Mouse (Mus musculus) embryonic stem cell, embryonic (primary cell): Measurements from ENCODE around the gene Mettl2.

ENCODE experiments used
- CTCF ChIA-PET, 4 experiments: fragments of 300-600 bp in 2 of 4; fragments of 350-600 bp in 2 of 4; sonication (Branson Sonifier 250); formaldehyde crosslinking; loops; one replicate each; lab custom pipeline; 2022; ENCODE audit warnings: inconsistent platforms in 2 of 4; lab: Charles Lee
- POLR2A ChIA-PET, 4 experiments: fragments of 300-600 bp in 2 of 4; fragments of 350-600 bp in 2 of 4; sonication (Branson Sonifier 250); formaldehyde crosslinking; loops; one replicate each; lab custom pipeline; 2022; ENCODE audit warnings: antibody characterized with exemption in 4 of 4, inconsistent platforms in 1 of 4; lab: Charles Lee

The Mettl2 gene

GRCm38 (mm10) chr11:105149353-105149752 lies 23.1 kb downstream of the Mettl2 start:
- ChIA-PET POLR2A (interaction anchor here in 3 of 4 experiments (0.6 to 6.1 kb wide), 8 partner anchors 11 to 976 kb away, joined by 3 to 55 read pairs (median 6); partner anchors contain the start of gene Mettl2 (in 1 of the 3)), CTCF (interaction anchor here in 2 of 4 experiments (0.7 to 1.4 kb wide), 2 partner anchors 16 to 508 kb away, joined by 3 read pairs; no protein-coding TSS in a partner anchor)

- POLR2A ChIA-PET: interaction anchor here in 3 of 4 experiments (0.6 to 6.1 kb wide), 8 partner anchors 12 to 815 kb away, joined by 3 to 55 read pairs (median 6); partner anchors contain the start of gene Mettl2 (in 1 of the 3)
- CTCF ChIA-PET: interaction anchor here in 1 of 4 experiments (0.7 kb wide), 1 partner anchor 508 kb away, joined by 3 read pairs; no protein-coding TSS in a partner anchor
These were observed 23.5 kb downstream of the Mettl2 start for GRCm38 (mm10) chr11:105149766-105150165.

- ChIA-PET CTCF (no interaction called here), POLR2A (interaction anchor here in 3 of 4 experiments (0.5 to 6.1 kb wide), 27 partner anchors 9 to 873 kb away, joined by 3 to 55 read pairs (median 7); partner anchors contain the start of genes Mettl2 (in 2 of the 3) and Tlk2 (in 1 of the 3))
These were observed 24.5 kb downstream of the Mettl2 start for GRCm38 (mm10) chr11:105150691-105151090.

- ChIA-PET POLR2A (interaction anchor here (0.6 to 6.1 kb wide), 40 partner anchors 8 to 952 kb away, joined by 3 to 55 read pairs (median 4); partner anchors contain the start of genes Mettl2 (in 3 of the 4) and Tlk2 (in 1 of the 4)), CTCF (interaction anchor here in 3 of 4 experiments (0.6 to 0.9 kb wide), 8 partner anchors 16 to 1820 kb away, joined by 3 to 6 read pairs (median 3); partner anchors contain the start of gene Mettl2 (in 1 of the 3))
These were observed 25.2 kb downstream of the Mettl2 start for GRCm38 (mm10) chr11:105151226-105152016.

GRCm38 (mm10) chr11:105152017-105152300 lies 25.7 kb downstream of the Mettl2 start:
- CTCF ChIA-PET: interaction anchor here in 3 of 4 experiments (0.6 to 0.9 kb wide), 6 partner anchors 15 to 1819 kb away, joined by 3 to 6 read pairs (median 3); no protein-coding TSS in a partner anchor
- POLR2A ChIA-PET: interaction anchor here (0.6 to 6.1 kb wide), 30 partner anchors 8 to 951 kb away, joined by 3 to 55 read pairs (median 6); partner anchors contain the start of genes Mettl2 (in 3 of the 4) and Tlk2 (in 1 of the 4)

GRCm38 (mm10) chr11:105152357-105152899 lies 26.2 kb downstream of the Mettl2 start:
- ChIA-PET POLR2A (interaction anchor here (0.6 to 6.1 kb wide), 22 partner anchors 8 to 889 kb away, joined by 3 to 55 read pairs (median 8); partner anchors contain the start of genes Mettl2 (in 3 of the 4) and Tlk2 (in 1 of the 4)), CTCF (interaction anchor here in 2 of 4 experiments (0.6 to 1.3 kb wide), 2 partner anchors 14 to 31 kb away, joined by 3 to 4 read pairs; no protein-coding TSS in a partner anchor)

GRCm38 (mm10) chr11:105153068-105153833 lies 27.0 kb downstream of the Mettl2 start:
- POLR2A ChIA-PET: interaction anchor here in 2 of 4 experiments (0.7 to 6.1 kb wide), 8 partner anchors 12 to 27 kb away, joined by 3 to 55 read pairs (median 6); partner anchors contain the start of genes Mettl2 (in 1 of the 2) and Tlk2 (in 1 of the 2)

GRCm38 (mm10) chr11:105155915-105156314 lies 29.7 kb downstream of the Mettl2 start:
- CTCF ChIA-PET: no interaction called here
- POLR2A ChIA-PET: interaction anchor here (0.6 to 5.5 kb wide), 13 partner anchors 9 to 30 kb away, joined by 3 to 31 read pairs (median 5); partner anchors contain the start of genes Gm10842 (in 1 of the 4) and Mettl2 (in 1 of the 4)

More at GRCm38 (mm10) chr11:105153068-105153833, 27.0 kb downstream of the Mettl2 start:
- CTCF ChIA-PET: interaction anchor here in 1 of 4 experiments (1.3 kb wide), 1 partner anchor 13 kb away, joined by 4 read pairs; no protein-coding TSS in a partner anchor

- ChIA-PET CTCF (interaction anchor here in 1 of 4 experiments (1.0 kb wide), 1 partner anchor 9 kb away, joined by 3 read pairs; no protein-coding TSS in a partner anchor), POLR2A (interaction anchor here (0.8 to 5.5 kb wide), 14 partner anchors 9 to 30 kb away, joined by 3 to 31 read pairs (median 6); partner anchors contain the start of genes Gm10842 (in 1 of the 4) and Mettl2 (in 1 of the 4))
These were observed 30.6 kb downstream of the Mettl2 start for GRCm38 (mm10) chr11:105156748-105157267.

- POLR2A ChIA-PET: interaction anchor here in 2 of 4 experiments (1.3 to 5.5 kb wide), 5 partner anchors 7 to 20 kb away, joined by 4 to 31 read pairs (median 6); no protein-coding TSS in a partner anchor
- CTCF ChIA-PET: no interaction called here
These were observed 31.8 kb downstream of the Mettl2 start for GRCm38 (mm10) chr11:105158047-105158446.

GRCm38 (mm10) chr11:105159673-105160360 lies 33.6 kb downstream of the Mettl2 start:
- CTCF ChIA-PET: interaction anchor here in 1 of 4 experiments (0.5 to 0.7 kb wide), 2 partner anchors 16 to 43 kb away, joined by 3 read pairs; no protein-coding TSS in a partner anchor
- POLR2A ChIA-PET: interaction anchor here in 1 of 4 experiments (0.8 kb wide), 1 partner anchor 8 kb away, joined by 6 read pairs; no protein-coding TSS in a partner anchor

- ChIA-PET POLR2A (interaction anchor here in 2 of 4 experiments (0.6 to 1.0 kb wide), 2 partner anchors 9 kb away, joined by 3 to 4 read pairs; no protein-coding TSS in a partner anchor), CTCF (no interaction called here)
These were observed 35.2 kb downstream of the Mettl2 start for GRCm38 (mm10) chr11:105161411-105161810.

GRCm38 (mm10) chr11:105164516-105165510 lies 38.6 kb downstream of the Mettl2 start:
- ChIA-PET POLR2A (interaction anchor here (0.7 to 6.2 kb wide), 30 partner anchors 8 to 875 kb away, joined by 3 to 73 read pairs (median 6); partner anchors contain the start of genes Mettl2 (in 2 of the 4) and Tlk2 (in 2 of the 4)), CTCF (interaction anchor here in 3 of 4 experiments (0.5 to 1.7 kb wide), 5 partner anchors 8 to 886 kb away, joined by 3 to 6 read pairs (median 3); no protein-coding TSS in a partner anchor)

GRCm38 (mm10) chr11:105166780-105167179 lies 40.6 kb downstream of the Mettl2 start:
- ChIA-PET POLR2A (interaction anchor here in 3 of 4 experiments (1.0 to 6.2 kb wide), 23 partner anchors 8 to 877 kb away, joined by 3 to 73 read pairs (median 7); partner anchors contain the start of genes Mettl2 (in 2 of the 3) and Tlk2 (in 2 of the 3)), CTCF (interaction anchor here in 2 of 4 experiments (0.7 to 1.7 kb wide), 3 partner anchors 15 to 43 kb away, joined by 3 to 4 read pairs (median 4); no protein-coding TSS in a partner anchor)
